Mouse (Mus musculus): ENCODE results near the gene Sox10.

Sox10 gene

DNA sequence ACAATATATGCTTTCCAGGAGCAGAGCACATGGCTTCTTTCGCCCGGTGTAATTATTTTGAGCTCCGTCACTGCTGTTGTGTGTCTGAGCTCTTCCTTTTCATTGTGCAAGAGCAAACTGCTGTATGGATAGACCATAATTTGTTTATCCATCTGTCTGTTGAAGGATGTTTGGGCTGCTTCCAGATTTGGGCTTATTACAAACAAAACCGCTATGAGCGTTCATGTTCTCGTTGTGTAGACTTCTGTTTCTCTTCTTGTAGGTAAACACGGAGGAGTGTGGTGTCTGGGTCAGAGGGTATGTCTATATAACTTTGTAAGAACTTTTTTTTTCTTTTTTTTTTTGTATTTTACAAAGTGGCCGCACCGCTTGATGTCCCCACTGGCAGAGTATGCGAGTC lies 20.2 kb upstream of the Sox10 start:
- H3K36me3 ChIP-seq (ENCODE audit: insufficient read depth, low read length): no peaks in the 10 kb centered on the region
- no peaks in the 10 kb centered on the region for H3K4me1 ChIP-seq (replicated peaks; ENCODE audit: low read depth, low read length)
- H3K9me3 ChIP-seq (ENCODE audit: low read length): no peaks in the 10 kb centered on the region
- H3K27me3 ChIP-seq (ENCODE audit: insufficient read depth, low read length): peaks cover 23% of the 10 kb centered on the region
- no peak for TF ChIP-seq CTCF (conservative IDR thresholded peaks at IDR 0.05; ENCODE audit: low read length)
- TF ChIP-seq POU5F1 (IDR thresholded peaks at IDR 0.05; ENCODE audit: borderline replicate concordance, low read length): no peak
- no peak for TF ChIP-seq NANOG (IDR thresholded peaks at IDR 0.05; ENCODE audit: borderline replicate concordance, low read length)
- no peak overlapping the region for H3K4me3 ChIP-seq (replicated peaks; ENCODE audit: low read length)

DNA sequence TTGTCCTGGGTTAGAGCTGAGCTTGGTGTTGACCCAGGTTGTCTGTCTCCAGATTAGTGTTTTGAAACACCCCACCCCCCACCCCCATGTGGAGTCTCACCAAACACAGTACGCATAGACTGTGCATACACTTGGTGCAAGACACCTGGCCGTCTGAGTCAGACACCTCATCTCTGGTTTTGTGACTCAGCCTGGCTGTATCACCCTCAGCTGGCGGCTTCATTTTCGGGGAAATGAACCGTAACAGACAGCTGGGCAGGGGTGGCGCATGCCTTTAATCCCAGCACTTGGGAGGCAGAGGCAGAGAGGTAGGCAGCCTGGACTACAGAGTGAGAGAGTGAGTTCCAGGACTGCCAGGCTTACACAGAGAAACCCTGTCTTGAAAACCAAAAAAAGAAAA lies 11.9 kb upstream of the Sox10 start:
- TF ChIP-seq NANOG (IDR thresholded peaks at IDR 0.05; ENCODE audit: borderline replicate concordance, low read length): no peak
- no peak for TF ChIP-seq CTCF (conservative IDR thresholded peaks at IDR 0.05; ENCODE audit: low read length)
- no peak for TF ChIP-seq POU5F1 (IDR thresholded peaks at IDR 0.05; ENCODE audit: borderline replicate concordance, low read length)
- Histone ChIP-seq H3K36me3 (ENCODE audit: insufficient read depth, low read length) (no peaks in the 10 kb centered on the region), H3K9me3 (ENCODE audit: low read length) (no peaks in the 10 kb centered on the region), H3K4me3 (replicated peaks; ENCODE audit: low read length) (no peak overlapping the region), H3K27me3 (ENCODE audit: insufficient read depth, low read length) (peaks cover 53% of the 10 kb centered on the region), H3K4me1 (replicated peaks; ENCODE audit: low read depth, low read length) (peaks cover 6% of the 10 kb centered on the region)

DNA sequence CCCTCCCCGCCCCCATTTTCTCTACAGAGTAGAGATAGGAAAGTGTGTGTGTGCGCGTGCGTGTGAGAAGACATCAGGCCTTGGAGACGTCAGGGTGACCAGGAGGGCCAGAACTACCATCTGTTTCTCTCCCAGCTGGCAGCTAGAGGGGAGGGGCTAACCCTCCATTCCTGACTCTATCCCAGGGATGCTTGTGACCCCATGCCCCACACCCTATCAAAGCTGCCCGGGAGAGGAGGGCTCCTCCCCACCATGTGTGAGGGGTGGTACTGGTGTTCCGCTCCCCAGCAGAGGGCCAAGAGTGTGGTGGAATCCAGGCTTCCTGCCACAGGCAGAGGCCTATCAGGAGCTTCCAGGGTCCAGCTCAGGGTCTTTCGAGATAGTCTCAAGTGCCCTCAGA lies 1.7 kb upstream of the Sox10 start:
- no peak for TF ChIP-seq POU5F1 (IDR thresholded peaks at IDR 0.05; ENCODE audit: borderline replicate concordance, low read length)
- no peak for TF ChIP-seq CTCF (conservative IDR thresholded peaks at IDR 0.05; ENCODE audit: low read length)
- TF ChIP-seq NANOG (IDR thresholded peaks at IDR 0.05; ENCODE audit: borderline replicate concordance, low read length): no peak
- H3K4me1 ChIP-seq (replicated peaks; ENCODE audit: low read depth, low read length): peaks cover 60% of the 10 kb centered on the region
- H3K36me3 ChIP-seq (ENCODE audit: insufficient read depth, low read length): no peaks in the 10 kb centered on the region
- no peak overlapping the region; the same call in 1 of the 2 replicates for H3K4me3 ChIP-seq (replicated peaks; ENCODE audit: low read length)
- 0 out of 2 replicates have a peak, but pooled peaks cover 4% of the 10 kb centered on the region for H3K9me3 ChIP-seq (ENCODE audit: low read length)
- peaks cover 84% of the 10 kb centered on the region for H3K27me3 ChIP-seq (ENCODE audit: insufficient read depth, low read length)

DNA sequence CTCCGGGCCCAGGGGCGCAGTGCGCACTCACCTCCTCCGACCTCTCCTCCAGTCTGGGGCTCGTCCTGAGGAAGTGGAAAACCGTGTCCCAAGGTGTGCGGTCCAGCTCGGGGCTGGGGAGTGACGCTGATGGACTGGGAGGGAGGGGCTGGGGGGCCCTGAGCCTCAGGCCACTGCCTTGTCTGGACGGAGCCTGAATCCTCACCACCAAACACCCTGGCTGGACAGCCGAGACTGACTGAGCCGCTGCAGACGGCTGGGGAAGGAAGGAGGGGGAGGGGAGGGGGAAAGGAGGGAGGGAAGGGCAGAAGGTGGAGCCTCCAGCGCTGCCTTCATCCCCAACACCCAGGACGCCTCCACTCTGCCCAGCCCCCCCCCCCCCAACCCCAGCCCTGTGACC lies 789 bp downstream of the Sox10 start:
- Histone ChIP-seq H3K9me3 (ENCODE audit: low read length) (0 out of 2 replicates have a peak, but pooled peaks cover 4% of the 10 kb centered on the region), H3K4me3 (replicated peaks; ENCODE audit: low read length) (peak overlapping the region; percentile 73), H3K27me3 (ENCODE audit: insufficient read depth, low read length) (peaks cover 93% of the 10 kb centered on the region), H3K36me3 (ENCODE audit: insufficient read depth, low read length) (no peaks in the 10 kb centered on the region), H3K4me1 (replicated peaks; ENCODE audit: low read depth, low read length) (peaks cover 55% of the 10 kb centered on the region)
- TF ChIP-seq POU5F1 (IDR thresholded peaks at IDR 0.05; ENCODE audit: borderline replicate concordance, low read length): no peak
- no peak for TF ChIP-seq CTCF (conservative IDR thresholded peaks at IDR 0.05; ENCODE audit: low read length)
- TF ChIP-seq NANOG (IDR thresholded peaks at IDR 0.05; ENCODE audit: borderline replicate concordance, low read length): no peak

DNA sequence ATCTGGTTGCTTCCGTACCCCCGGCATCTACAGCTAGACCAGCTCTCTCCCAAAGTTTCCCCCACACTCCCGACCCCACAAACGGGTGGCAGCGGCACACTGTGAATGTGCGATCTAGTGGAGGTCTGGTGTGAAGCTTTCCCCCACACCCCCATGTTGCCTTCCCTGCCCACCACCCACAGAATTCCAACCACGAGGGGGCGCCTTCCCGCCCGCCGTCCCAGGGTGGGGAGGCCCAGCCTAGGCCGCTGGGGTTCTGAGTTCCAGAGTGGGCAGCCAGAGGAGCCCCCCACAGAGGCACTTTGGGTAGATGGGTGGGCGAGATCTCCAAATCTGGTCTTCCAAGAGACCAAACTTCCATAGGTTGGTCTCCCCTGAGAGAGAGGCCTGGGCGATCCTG lies 2.2 kb downstream of the Sox10 start:
- Histone ChIP-seq H3K4me3 (replicated peaks; ENCODE audit: low read length) (peak overlapping the region; percentile 73), H3K36me3 (ENCODE audit: insufficient read depth, low read length) (no peaks in the 10 kb centered on the region), H3K9me3 (ENCODE audit: low read length) (0 out of 2 replicates have a peak, but pooled peaks cover 4% of the 10 kb centered on the region), H3K27me3 (ENCODE audit: insufficient read depth, low read length) (peaks cover 98% of the 10 kb centered on the region), H3K4me1 (replicated peaks; ENCODE audit: low read depth, low read length) (peaks cover 50% of the 10 kb centered on the region)
- TF ChIP-seq CTCF (conservative IDR thresholded peaks at IDR 0.05; ENCODE audit: low read length) (peak; percentile 45), POU5F1 (IDR thresholded peaks at IDR 0.05; ENCODE audit: borderline replicate concordance, low read length) (no peak)

DNA sequence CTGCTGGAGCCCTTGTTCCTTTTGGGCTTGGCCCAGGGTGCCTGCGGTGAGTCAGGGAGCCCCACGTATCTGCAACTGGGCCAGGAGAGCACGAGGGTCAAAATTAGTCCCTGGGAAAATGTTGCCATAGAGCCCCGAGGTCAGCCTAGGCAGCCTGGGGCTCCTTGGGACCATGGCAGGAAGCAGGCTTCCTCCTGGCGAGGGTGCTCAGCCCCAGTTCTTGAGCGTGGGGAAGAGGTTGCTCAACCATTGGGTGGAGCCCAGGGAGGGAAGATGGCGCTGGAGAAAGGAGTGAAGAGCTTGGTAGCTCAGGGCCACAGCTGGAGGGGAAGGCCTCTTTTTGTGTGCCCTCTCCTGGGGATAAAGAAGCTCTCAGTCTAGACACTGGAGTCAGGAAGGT lies 2.7 kb downstream of the Sox10 start:
- Histone ChIP-seq H3K4me1 (replicated peaks; ENCODE audit: low read depth, low read length) (peaks cover 50% of the 10 kb centered on the region), H3K36me3 (ENCODE audit: insufficient read depth, low read length) (no peaks in the 10 kb centered on the region), H3K4me3 (replicated peaks; ENCODE audit: low read length) (no peak overlapping the region), H3K9me3 (ENCODE audit: low read length) (0 out of 2 replicates have a peak, but pooled peaks cover 4% of the 10 kb centered on the region), H3K27me3 (ENCODE audit: insufficient read depth, low read length) (peaks cover 100% of the 10 kb centered on the region)
- no peak for TF ChIP-seq CTCF (conservative IDR thresholded peaks at IDR 0.05; ENCODE audit: low read length)
- TF ChIP-seq POU5F1 (IDR thresholded peaks at IDR 0.05; ENCODE audit: borderline replicate concordance, low read length): no peak
- TF ChIP-seq NANOG (IDR thresholded peaks at IDR 0.05; ENCODE audit: borderline replicate concordance, low read length): no peak

DNA sequence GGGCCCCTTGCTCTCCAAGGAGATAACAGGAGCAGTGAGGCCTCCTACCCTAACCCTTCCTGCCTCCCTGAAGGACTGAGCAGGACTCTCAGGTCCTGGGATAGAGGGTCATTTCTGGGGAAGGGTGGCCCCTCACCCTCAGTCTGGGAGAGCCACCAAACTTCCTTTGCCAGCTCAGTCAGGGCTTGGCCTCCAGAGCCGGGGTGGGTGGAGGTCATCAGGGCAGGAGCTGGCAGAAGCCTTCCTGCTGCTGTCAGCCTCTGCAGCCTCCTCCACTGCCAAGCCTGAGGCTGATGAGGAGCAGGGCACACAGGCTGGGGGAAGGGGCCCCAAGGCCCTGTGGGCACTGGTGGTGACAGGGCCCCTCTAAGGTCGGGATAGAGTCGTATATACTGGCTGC lies 9.5 kb downstream of the Sox10 start:
- TF ChIP-seq CTCF (conservative IDR thresholded peaks at IDR 0.05; ENCODE audit: low read length) (no peak), NANOG (IDR thresholded peaks at IDR 0.05; ENCODE audit: borderline replicate concordance, low read length) (no peak), POU5F1 (IDR thresholded peaks at IDR 0.05; ENCODE audit: borderline replicate concordance, low read length) (no peak)
- H3K36me3 ChIP-seq (ENCODE audit: insufficient read depth, low read length): peaks cover 35% of the 10 kb centered on the region
- peaks cover 33% of the 10 kb centered on the region for H3K4me1 ChIP-seq (replicated peaks; ENCODE audit: low read depth, low read length)
- H3K4me3 ChIP-seq (replicated peaks; ENCODE audit: low read length): no peak overlapping the region
- no peaks in the 10 kb centered on the region for H3K9me3 ChIP-seq (ENCODE audit: low read length)
- peaks cover 47% of the 10 kb centered on the region for H3K27me3 ChIP-seq (ENCODE audit: insufficient read depth, low read length)

DNA sequence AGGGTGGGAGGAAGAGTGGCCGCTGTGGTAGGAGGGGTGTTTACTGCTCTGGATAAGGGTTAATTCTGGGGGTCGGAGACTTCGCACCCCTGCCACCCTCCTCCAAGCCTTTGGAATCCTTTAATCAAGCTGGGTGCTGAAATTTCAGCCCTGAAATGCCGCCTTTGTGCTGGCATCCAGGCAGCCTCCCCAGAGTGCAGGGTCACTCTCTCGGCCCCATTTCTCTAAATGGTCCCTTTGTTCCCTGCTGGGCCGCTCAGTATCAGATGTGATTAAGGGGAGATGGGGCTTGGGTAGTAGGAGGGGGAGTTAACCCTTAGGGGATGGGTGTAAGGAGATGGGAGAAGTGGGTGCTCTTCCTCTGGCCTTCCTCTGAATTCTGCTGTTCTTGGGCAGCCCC lies 12.3 kb downstream of the Sox10 start:
- TF ChIP-seq POU5F1 (IDR thresholded peaks at IDR 0.05; ENCODE audit: borderline replicate concordance, low read length): no peak
- TF ChIP-seq CTCF (conservative IDR thresholded peaks at IDR 0.05; ENCODE audit: low read length): no peak
- TF ChIP-seq NANOG (IDR thresholded peaks at IDR 0.05; ENCODE audit: borderline replicate concordance, low read length): no peak
- Histone ChIP-seq H3K4me3 (replicated peaks; ENCODE audit: low read length) (no peak overlapping the region), H3K27me3 (ENCODE audit: insufficient read depth, low read length) (peaks cover 18% of the 10 kb centered on the region), H3K4me1 (replicated peaks; ENCODE audit: low read depth, low read length) (peaks cover 54% of the 10 kb centered on the region), H3K9me3 (ENCODE audit: low read length) (no peaks in the 10 kb centered on the region), H3K36me3 (ENCODE audit: insufficient read depth, low read length) (peaks cover 61% of the 10 kb centered on the region)

DNA sequence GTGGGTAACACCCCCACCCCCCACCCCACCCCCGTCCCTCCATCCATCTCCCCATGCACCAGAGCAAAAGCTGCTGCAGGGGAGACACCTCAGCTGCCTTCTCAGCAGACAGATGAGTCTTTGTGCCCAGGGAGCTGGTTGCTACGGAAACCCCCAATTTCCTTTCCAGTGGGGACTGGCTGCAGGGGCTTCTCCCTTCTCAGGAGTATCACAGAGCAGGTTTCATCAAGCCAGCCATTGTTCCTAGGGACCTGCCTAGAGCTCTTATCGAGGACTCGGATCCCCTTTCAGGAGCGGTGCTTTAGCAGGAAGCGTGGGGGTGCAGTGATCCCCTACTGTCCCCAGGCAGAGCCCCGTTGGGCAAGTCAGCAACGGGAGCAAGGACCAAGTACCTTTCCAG lies 13.2 kb downstream of the Sox10 start:
- Histone ChIP-seq H3K36me3 (ENCODE audit: insufficient read depth, low read length) (peaks cover 70% of the 10 kb centered on the region), H3K27me3 (ENCODE audit: insufficient read depth, low read length) (peaks cover 10% of the 10 kb centered on the region), H3K4me3 (replicated peaks; ENCODE audit: low read length) (0 out of 2 replicates have a peak overlapping the region, but pooled peaks have one; percentile 17), H3K4me1 (replicated peaks; ENCODE audit: low read depth, low read length) (peaks cover 60% of the 10 kb centered on the region), H3K9me3 (ENCODE audit: low read length) (no peaks in the 10 kb centered on the region)
- TF ChIP-seq POU5F1 (IDR thresholded peaks at IDR 0.05; ENCODE audit: borderline replicate concordance, low read length): no peak

Measured in E14TG2a.4 (cell line).